Mouse (Mus musculus): ENCODE results near the gene Gm10717.
"Not testable (repeated sequence)": the region's sequence is repeated elsewhere in the genome, so short reads cannot be mapped to it uniquely, and the experiment has no call there.

The Gm10717 gene

DNA sequence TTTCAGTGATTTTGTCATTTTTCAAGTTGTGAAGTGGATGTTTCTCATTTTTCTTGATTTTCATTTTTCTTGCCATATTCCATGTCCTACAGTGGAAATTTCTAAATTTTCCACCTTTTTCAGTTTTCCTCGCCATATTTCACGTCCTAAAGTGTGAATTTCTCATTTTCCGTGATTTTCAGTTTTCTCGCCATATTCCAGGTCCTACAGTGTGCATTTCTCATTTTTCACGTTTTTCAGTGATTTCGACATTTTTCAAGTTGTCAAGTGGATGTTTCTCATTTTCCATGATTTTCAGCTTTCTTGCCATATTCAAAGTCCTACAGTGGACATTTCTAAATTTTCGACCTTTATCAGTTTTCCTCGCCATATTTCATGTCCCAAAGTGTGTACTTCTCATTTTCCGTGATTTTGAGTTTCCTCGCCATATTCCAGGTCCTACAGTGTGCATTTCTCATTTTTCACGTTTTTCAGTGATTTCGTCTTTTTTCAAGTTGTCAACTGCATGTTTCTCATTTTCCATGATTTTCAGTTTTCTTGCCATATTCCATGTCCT lies at the start of gene Gm10717:
Gene Gm10717 (plus strand): TSS at position 506 of the 556 bp plus-strand sequence.
- not testable (repeated sequence) for DNase-seq

DNA sequence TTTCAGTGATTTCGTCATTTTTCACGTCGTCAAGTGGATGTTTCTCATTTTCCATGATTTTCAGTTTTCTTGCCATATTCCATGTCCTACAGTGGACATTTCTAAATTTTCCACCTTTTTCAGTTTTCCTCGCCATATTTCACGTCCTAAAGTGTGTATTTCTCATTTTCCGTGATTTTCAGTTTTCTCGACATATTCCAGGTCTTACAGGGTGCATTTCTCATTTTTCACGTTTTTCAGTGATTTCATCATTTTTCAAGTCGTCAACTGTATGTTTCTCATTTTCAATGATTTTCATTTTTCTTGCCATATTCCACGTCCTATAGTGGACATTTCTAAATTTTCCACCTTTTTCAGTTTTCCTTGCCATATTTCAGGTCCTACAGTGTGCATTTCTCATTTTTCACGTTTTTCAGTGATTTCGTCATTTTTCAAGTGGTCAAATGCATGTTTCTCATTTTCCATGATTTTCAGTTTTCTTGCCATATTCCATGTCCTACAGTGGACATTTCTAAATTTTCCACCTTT lies 24.7 kb upstream of the Gm10717 start, which contains the start of gene Gm10722:
Gene Gm10722 (plus strand): TSS at position 478 of the 528 bp plus-strand sequence.
- DNase-seq: peak; percentile 10 to 21

DNA sequence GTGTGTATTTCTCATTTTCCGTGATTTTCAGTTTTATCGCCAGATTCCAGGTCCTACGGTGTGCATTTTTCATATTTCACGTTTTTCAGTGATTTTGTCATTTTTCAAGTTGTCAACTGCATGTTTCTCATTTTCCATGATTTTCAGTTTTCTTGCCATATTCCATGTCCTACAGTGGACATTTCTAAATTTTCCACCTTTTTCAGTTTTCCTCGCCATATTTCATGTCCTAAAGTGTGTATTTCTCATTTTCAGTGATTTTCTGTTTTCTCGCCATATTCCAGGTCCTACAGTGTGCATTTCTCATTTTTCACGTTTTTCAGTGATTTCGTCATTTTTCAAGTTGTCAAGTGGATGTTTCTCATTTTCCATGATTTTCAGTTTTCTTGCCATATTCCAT lies 24.2 kb upstream of the Gm10717 start:
- DNase-seq: not testable (repeated sequence)

DNA sequence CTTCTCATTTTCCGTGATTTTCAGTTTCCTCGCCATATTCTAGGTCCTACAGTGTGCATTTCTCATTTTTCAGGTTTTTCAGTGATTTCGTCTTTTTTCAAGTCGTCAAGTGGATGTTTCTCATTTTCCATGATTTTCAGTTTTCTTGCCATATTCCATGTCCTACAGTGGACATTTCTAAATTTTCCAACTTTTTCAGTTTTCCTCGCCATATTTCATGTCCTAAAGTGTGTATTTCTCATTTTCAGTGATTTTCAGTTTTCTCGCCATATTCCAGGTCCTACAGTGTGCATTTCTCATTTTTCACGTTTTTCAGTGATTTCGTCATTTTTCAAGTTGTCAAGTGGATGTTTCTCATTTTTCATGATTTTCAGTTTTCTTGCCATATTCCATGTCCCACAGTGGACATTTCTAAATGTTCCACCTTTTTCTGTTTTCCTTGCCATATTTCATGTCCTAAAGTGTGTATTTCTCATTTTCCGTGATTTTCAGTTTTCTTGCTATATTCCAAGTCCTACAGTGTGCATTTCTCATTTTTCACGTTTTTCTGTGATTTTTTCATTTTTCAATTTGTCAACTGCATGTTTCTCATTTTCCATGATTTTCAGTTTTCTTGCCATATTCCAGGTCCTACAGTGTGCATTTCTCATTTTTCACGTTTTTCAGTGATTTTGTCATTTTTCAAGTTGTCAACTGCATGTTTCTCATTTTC lies 23.1 kb upstream of the Gm10717 start:
- DNase-seq: peak; percentile 87 to 100

DNA sequence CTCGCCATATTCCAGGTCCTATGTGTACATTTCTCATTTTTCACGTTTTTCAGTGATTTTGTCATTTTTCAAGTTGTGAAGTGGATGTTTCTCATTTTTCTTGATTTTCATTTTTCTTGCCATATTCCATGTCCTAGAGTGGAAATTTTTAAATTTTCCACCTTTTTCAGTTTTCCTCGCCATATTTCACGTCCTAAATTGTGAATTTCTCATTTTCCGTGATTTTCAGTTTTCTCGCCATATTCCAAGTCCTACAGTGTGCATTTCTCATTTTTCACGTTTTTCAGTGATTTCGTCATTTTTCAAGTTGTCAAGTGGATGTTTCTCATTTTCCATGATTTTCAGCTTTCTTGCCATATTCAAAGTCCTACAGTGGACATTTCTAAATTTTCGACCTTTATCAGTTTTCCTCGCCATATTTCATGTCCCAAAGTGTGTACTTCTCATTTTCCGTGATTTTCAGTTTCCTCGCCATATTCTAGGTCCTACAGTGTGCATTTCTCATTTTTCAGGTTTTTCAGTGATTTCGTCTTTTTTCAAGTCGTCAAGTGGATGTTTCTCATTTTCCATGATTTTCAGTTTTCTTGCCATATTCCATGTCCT lies 22.3 kb upstream of the Gm10717 start, which contains the start of gene Gm11168:
Gene Gm11168 (plus strand): TSS at position 553 of the 603 bp plus-strand sequence.
- peak; percentile 1 to 13 for DNase-seq

DNA sequence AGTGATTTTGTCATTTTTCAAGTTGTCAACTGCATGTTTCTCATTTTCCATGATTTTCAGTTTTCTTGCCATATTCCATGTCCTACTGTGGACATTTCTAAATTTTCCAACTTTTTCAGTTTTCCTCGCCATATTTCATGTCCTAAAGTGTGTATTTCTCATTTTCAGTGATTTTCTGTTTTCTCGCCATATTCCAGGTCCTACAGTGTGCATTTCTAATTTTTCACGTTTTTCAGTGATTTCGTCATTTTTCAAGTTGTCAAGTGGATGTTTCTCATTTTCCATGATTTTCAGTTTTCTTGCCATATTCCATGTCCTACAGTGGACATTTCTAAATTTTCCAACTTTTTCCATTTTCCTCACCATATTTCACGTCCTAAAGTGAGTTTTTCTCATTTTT lies 19.0 kb upstream of the Gm10717 start:
- DNase-seq: not testable (repeated sequence)

DNA sequence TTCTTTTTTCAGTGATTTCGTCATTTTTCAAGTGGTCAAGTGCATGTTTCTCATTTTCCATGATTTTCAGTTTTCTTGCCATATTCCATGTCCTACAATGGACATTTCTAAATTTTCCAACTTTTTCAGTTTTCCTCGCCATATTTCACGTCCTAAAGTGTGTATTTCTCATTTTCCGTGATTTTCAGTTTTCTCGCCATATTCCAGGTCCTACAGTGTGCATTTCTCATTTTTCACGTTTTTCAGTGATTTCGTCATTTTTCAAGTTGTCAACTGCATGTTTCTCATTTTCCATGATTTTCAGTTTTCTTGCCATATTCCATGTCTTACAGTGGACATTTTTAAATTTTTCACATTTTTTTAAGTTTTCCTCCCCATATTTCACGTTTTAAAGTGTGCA lies 18.6 kb upstream of the Gm10717 start:
- not testable (repeated sequence) for DNase-seq

DNA sequence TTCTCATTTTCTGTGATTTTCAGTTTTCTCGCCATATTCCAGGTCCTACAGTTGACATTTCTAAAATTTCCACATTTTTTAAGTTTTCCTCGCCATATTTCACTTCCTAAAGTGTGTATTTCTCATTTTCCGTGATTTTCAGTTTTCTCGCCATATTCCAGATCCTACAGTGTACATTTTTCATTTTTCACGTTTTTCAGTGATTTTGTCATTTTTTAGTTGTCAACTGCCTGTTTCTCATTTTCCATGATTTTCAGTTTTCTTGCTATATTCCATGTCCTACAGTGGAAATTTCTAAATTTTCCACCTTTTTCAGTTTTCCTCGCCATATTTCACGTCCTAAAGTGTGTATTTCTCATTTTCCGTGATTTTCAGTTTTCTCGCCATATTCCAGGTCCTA lies 17.9 kb upstream of the Gm10717 start:
- DNase-seq: peak in 1 of 2 experiments; percentile 1

DNA sequence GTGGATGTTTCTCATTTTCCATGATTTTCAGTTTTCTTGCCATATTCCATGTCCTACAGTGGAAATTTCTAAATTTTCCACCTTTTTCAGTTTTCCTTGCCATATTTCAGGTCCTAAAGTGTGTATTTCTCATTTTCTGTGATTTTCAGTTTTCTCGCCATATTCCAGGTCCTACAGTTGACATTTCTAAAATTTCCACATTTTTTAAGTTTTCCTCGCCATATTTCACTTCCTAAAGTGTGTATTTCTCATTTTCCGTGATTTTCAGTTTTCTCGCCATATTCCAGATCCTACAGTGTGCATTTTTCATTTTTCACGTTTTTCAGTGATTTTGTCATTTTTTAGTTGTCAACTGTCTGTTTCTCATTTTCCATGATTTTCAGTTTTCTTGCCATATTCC lies 15.9 kb upstream of the Gm10717 start:
- not testable (repeated sequence) for DNase-seq

DNA sequence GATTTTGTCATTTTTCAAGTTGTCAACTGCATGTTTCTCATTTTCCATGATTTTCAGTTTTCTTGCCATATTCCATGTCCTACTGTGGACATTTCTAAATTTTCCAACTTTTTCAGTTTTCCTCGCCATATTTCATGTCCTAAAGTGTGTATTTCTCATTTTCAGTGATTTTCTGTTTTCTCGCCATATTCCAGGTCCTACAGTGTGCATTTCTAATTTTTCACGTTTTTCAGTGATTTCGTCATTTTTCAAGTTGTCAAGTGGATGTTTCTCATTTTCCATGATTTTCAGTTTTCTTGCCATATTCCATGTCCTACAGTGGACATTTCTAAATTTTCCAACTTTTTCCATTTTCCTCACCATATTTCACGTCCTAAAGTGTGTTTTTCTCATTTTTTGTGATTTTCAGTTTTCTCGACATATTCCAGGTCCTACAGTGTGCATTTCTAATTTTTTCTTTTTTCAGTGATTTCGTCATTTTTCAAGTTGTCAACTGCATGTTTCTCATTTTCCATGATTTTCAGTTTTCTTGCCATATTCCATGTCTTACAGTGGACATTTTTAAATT lies 13.1 kb upstream of the Gm10717 start:
- DNase-seq: not testable (repeated sequence)

DNA sequence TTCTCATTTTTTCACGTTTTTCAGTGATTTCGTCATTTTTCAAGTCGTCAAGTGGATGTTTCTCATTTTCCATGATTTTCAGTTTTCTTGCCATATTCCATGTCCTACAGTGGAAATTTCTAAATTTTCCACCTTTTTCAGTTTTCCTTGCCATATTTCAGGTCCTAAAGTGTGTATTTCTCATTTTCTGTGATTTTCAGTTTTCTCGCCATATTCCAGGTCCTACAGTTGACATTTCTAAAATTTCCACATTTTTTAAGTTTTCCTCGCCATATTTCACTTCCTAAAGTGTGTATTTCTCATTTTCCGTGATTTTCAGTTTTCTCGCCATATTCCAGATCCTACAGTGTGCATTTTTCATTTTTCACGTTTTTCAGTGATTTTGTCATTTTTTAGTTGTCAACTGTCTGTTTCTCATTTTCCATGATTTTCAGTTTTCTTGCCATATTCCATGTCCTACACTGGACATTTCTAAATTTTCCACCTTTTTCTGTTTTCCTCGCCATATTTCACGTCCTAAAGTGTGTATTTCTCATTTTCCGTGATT lies 12.4 kb upstream of the Gm10717 start, which contains the start of gene Gm10721:
Gene Gm10721 (plus strand): TSS at position 408 of the 547 bp plus-strand sequence.
- DNase-seq: not testable (repeated sequence)

DNA sequence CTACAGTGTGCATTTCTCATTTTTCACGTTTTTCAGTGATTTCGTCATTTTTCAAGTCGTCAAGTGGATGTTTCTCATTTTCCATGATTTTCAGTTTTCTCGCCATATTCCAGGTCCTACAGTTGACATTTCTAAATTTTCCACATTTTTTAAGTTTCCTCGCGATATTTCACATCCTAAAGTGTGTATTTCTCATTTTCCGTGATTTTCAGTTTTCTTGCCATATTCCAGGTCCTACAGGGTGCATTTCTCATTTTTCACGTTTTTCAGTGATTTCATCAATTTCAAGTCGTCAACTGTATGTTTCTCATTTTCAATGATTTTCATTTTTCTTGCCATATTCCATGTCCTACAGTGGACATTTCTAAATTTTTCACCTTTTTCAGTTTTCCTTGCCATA lies 9.9 kb upstream of the Gm10717 start, which contains the start of gene Gm10720:
Gene Gm10720 (plus strand): TSS at position 301 of the 400 bp plus-strand sequence.
- DNase-seq: not testable (repeated sequence)

DNA sequence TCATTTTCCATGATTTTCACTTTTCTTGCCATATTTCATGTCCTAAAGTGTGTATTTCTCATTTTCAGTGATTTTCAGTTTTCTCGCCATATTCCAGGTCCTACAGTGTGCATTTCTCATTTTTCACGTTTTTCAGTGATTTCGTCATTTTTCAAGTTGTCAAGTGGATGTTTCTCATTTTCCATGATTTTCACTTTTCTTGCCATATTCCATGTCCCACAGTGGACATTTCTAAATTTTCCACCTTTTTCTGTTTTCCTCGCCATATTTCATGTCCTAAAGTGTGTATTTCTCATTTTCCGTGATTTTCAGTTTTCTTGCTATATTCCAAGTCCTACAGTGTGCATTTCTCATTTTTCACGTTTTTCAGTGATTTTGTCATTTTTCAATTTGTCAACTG lies 9.3 kb upstream of the Gm10717 start:
- peak in 1 of 2 experiments; percentile 13 for DNase-seq

DNA sequence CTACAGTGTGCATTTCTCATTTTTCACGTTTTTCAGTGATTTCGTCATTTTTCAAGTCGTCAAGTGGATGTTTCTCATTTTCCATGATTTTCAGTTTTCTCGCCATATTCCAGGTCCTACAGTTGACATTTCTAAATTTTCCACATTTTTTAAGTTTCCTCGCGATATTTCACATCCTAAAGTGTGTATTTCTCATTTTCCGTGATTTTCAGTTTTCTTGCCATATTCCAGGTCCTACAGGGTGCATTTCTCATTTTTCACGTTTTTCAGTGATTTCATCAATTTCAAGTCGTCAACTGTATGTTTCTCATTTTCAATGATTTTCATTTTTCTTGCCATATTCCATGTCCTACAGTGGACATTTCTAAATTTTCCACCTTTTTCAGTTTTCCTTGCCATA lies 8.1 kb upstream of the Gm10717 start, which contains the start of gene Gm10719:
Gene Gm10719 (plus strand): TSS at position 301 of the 400 bp plus-strand sequence.
- not testable (repeated sequence) for DNase-seq

DNA sequence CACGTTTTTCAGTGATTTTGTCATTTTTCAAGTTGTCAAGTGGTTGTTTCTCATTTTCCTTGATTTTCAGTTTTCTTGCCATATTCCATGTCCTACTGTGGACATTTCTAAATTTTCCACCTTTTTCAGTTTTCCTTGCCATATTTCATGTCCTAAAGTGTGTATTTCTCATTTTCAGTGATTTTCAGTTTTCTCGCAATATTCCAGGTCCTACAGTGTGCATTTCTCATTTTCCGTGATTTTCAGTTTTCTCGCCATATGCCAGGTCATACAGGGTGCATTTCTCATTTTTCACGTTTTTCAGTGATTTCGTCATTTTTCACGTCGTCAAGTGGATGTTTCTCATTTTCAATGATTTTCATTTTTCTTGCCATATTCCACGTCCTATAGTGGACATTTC lies 6.3 kb upstream of the Gm10717 start:
- peak; percentile 96 to 100 for DNase-seq

DNA sequence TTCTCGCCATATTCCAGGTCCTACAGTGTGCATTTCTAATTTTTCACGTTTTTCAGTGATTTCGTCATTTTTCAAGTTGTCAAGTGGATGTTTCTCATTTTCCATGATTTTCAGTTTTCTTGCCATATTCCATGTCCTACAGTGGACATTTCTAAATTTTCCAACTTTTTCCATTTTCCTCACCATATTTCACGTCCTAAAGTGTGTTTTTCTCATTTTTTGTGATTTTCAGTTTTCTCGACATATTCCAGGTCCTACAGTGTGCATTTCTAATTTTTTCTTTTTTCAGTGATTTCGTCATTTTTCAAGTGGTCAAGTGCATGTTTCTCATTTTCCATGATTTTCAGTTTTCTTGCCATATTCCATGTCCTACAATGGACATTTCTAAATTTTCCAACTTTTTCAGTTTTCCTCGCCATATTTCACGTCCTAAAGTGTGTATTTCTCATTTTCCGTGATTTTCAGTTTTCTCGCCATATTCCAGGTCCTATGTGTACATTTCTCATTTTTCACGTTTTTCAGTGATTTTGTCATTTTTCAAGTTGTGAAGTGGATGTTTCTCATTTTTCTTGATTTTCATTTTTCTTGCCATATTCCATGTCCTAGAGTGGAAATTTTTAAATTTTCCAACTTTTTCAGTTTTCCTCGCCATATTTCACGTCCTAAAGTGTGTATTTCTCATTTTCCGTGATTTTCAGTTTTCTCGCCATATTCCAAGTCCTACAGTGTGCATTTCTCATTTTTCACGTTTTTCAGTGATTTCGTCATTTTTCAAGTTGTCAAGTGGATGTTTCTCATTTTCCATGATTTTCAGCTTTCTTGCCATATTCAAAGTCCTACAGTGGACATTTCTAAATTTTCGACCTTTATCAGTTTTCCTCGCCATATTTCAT lies 5.1 kb upstream of the Gm10717 start:
- peak; percentile 47 to 79 for DNase-seq

DNA sequence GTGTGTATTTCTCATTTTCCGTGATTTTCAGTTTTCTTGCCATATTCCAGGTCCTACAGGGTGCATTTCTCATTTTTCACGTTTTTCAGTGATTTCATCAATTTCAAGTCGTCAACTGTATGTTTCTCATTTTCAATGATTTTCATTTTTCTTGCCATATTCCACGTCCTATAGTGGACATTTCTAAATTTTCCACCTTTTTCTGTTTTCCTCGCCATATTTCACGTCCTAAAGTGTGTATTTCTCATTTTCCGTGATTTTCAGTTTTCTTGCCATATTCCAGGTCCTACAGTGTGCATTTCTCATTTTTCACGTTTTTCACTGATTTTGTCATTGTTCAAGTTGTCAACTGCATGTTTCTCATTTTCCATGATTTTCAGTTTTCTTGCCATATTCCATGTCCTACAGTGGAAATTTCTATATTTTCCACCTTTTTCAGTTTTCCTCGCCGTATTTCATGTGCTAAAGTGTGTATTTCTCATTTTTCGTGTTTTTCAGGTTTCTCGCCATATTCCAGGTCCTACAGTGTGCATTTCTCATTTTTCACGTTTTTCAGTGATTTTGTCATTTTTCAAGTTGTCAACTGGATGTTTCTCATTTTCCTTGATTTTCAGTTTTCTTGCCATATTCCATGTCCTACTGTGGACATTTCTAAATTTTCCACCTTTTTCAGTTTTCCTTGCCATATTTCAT lies 2.8 kb upstream of the Gm10717 start:
- not testable (repeated sequence) for DNase-seq

DNA sequence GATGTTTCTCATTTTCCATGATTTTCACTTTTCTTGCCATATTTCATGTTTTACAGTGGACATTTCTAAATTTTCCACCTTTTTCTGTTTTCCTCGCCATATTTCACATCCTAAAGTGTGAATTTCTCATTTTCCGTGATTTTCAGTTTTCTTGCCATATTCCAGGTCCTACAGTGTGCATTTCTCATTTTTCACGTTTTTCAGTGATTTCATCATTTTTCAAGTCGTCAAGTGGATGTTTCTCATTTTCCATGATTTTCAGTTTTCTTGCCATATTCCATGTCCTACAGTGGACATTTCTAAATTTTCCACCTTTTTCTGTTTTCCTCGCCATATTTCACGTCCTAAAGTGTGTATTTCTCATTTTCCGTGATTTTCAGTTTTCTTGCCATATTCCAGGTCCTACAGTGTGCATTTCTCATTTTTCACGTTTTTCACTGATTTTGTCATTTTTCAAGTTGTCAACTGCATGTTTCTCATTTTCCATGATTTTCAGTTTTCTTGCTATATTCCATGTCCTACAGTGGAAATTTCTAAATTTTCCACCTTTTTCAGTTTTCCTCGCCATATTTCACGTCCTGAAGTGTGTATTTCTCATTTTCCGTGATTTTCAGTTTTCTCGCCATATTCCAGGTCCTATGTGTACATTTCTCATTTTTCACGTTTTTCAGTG lies 1.8 kb upstream of the Gm10717 start, which contains the start of gene Gm10718:
Gene Gm10718 (plus strand): TSS at position 236 of the 673 bp plus-strand sequence.
- DNase-seq: peak; percentile 1 to 24

DNA sequence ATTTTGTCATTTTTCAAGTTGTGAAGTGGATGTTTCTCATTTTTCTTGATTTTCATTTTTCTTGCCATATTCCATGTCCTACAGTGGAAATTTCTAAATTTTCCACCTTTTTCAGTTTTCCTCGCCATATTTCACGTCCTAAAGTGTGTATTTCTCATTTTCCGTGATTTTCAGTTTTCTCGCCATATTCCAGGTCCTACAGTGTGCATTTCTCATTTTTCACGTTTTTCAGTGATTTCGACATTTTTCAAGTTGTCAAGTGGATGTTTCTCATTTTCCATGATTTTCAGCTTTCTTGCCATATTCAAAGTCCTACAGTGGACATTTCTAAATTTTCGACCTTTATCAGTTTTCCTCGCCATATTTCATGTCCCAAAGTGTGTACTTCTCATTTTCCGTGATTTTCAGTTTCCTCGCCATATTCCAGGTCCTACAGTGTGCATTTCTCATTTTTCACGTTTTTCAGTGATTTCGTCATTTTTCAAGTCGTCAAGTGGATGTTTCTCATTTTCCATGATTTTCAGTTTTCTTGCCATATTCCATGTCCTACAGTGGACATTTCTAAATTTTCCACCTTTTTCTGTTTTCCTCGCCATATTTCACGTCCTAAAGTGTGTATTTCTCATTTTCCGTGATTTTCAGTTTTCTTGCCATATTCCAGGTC lies 1.1 kb upstream of the Gm10717 start:
- not testable (repeated sequence) for DNase-seq
